ENCODE assay signal across 8 mouse cellular contexts in the genomic region with DNA sequence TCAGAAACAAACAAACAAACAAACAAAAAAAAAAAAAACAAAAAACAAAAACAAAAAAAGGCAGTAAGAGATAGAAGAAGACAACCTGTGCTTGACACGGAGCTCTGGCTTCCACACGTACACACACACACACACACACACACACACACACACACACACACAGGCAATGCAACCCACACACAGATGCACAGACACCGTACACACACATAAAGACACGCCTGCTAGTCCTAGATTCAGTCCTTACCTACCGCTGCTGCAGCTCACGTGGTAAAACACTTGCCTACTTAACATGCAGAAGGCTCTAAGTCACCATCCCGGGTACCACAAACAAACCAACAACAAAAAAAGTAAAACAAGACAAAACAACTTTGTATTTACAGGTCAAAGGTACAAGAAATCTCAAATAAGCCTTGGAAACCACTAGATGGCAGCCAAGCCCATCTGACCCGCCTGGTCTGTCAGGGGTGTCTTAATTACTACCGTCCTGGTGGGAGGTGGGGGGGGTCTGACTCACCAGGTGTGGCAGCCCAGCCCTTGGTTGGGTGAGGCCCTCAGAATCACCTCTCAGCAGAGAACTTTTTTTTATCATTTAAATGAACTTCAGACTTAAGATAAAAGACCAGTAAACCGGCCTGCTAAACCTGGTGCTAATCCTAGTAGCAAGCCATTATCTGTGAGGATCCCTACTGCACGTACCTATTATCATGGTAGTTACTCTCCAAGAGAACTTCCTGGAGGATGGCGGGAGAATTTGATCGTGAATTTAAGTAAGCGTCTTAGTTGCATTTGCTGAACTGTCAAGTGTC. TPM values are rescaled to one million over a fixed set of nuclear protein-coding genes. Genes with fewer than 3 reads are reported as not detected.
DNase-seq lines count a peak whose midpoint lies in the region; ATAC-seq and TF ChIP-seq lines count a peak whose summit lies in the region.

No protein-coding gene starts in this region.

- no peaks in the 10 kb centered on the region for H3K9me3 ChIP-seq in midbrain, embryonic 16.5 days (replicated peaks; ENCODE audit: control insufficient read depth, low read length, poor library complexity, severe bottlenecking)

- no peak overlapping the region for H3K27ac ChIP-seq in thymus, adult 2 months (ENCODE audit: control insufficient read depth, insufficient read depth, low read length)
- H3K27ac ChIP-seq in midbrain, embryonic 16.5 days (ENCODE audit: low read length), result no peak overlapping the region

- H3K27me3 ChIP-seq in thymus, adult 2 months (ENCODE audit: control insufficient read depth, insufficient read depth, low read length), result no peaks in the 10 kb centered on the region; the same call in 1 of the 2 replicates
- H3K27me3 ChIP-seq in midbrain, embryonic 16.5 days (ENCODE audit: control insufficient read depth, insufficient read depth, low read depth, low read length), result no peaks in the 10 kb centered on the region

- no peak overlapping the region for H3K4me3 ChIP-seq in thymus, adult 2 months (ENCODE audit: control insufficient read depth, insufficient read depth, low read length)
- no peak overlapping the region for H3K4me3 ChIP-seq in midbrain, embryonic 16.5 days (ENCODE audit: low read depth, low read length)

- no peak for TF ChIP-seq POLR2A in thymus, adult 2 months (IDR thresholded peaks at IDR 0.05; ENCODE audit: control insufficient read depth, extremely low read depth, insufficient read depth, low read length, poor library complexity)

- H3K9ac ChIP-seq in midbrain, embryonic 16.5 days (ENCODE audit: low read depth, low read length), result no peak overlapping the region

- intact Hi-C loops in heart, postnatal 14 days (cut with DNase I), result loop anchor here (10.0 kb wide), 1 partner anchor 1241 kb away; no protein-coding TSS in a partner anchor
- intact Hi-C loops in left cerebral cortex, postnatal 14 days (cut with DNase I), result loop anchor here (10.0 kb wide), 1 partner anchor 1191 kb away; no protein-coding TSS in a partner anchor

- H3K4me1 ChIP-seq in thymus, adult 2 months (replicated peaks; ENCODE audit: control insufficient read depth, insufficient read depth, low read length), result no peaks in the 10 kb centered on the region; the same call in 1 of the 2 replicates
- no peaks in the 10 kb centered on the region for H3K4me1 ChIP-seq in midbrain, embryonic 16.5 days (ENCODE audit: control insufficient read depth, insufficient read depth, low read length)

- DNase-seq in cerebellum, postnatal 10 days, result peak; percentile 59 to 61
- DNase-seq in cerebellum, adult 8-10 months, result no peak
- peak; percentile 38 for DNase-seq in thymus, adult 2 months
- no peak for DNase-seq in thymus, adult 18-20 months
- DNase-seq in heart, postnatal 14 days, result peak; percentile 28 to 40
- peak; percentile 67 for DNase-seq in naive thymus-derived CD4-positive, alpha-beta T cell, adult 2 months (ENCODE audit: low read depth)
- DNase-seq in left cerebral cortex, postnatal 14 days (ENCODE audit: low spot score in 2 of 2), result no peak

- H3K36me3 ChIP-seq in thymus, adult 2 months (ENCODE audit: control insufficient read depth, insufficient read depth, low read length), result no peaks in the 10 kb centered on the region
- H3K36me3 ChIP-seq in midbrain, embryonic 16.5 days (ENCODE audit: control insufficient read depth, insufficient read depth, low read length), result no peaks in the 10 kb centered on the region

- ATAC-seq in midbrain, embryonic 16.5 days, result no peak

- H3K4me2 ChIP-seq in midbrain, embryonic 16.5 days (ENCODE audit: low read length), result no peak overlapping the region

- 57% methylated on average over 14 of the region's 14 CpGs for WGBS in thymus, adult 2 months
- WGBS in midbrain, embryonic 16.5 days, result 21% methylated on average over 14 of the region's 14 CpGs

- peak; percentile 55; the same call in 1 of the 2 replicates for TF ChIP-seq CTCF in thymus, adult 2 months (IDR thresholded peaks at IDR 0.05; ENCODE audit: borderline replicate concordance, control insufficient read depth, extremely low read depth, insufficient read depth, low read length, poor library complexity)

RNA-seq across cellular contexts. Expression of a gene that starts 14.3 kb away (rescaled TPM):
- polyA plus RNA-seq in thymus, adult 2 months (2012; rRNA removed), result 20.9 and 30.6 TPM in 2 replicates
- 10 to 100 TPM; 13.6 to 15.7 TPM for total RNA-seq in heart, postnatal 14 days (2021)
- total RNA-seq in left cerebral cortex, postnatal 14 days (2021), result 10 to 100 TPM; 12.1 to 13.5 TPM
- polyA plus RNA-seq in midbrain, embryonic 16.5 days (2015; fragmentation: Nextera tagmentation; extraction: Ambion mirVana), result 2.8 and 3.1 TPM in 2 replicates

Comparison
In these comparisons a context has a peak if more than half of its experiments do, and no peak if none do; other contexts are left out.
1. DNase-seq: peak in cerebellum, postnatal 10 days (2 of 2), thymus, adult 2 months (single experiment), heart, postnatal 14 days (2 of 2) and naive thymus-derived CD4-positive, alpha-beta T cell, adult 2 months (single experiment); none in cerebellum, adult 8-10 months (single experiment), thymus, adult 18-20 months (0 of 2) and left cerebral cortex, postnatal 14 days (0 of 2).